Mouse (Mus musculus): ENCODE measurements around the gene Adora2b. TPM values are rescaled to one million over a fixed set of nuclear protein-coding genes. Genes with fewer than 3 reads are reported as not detected.
A peak's percentile ranks its signal among the peaks of the same experiment; 100 is the strongest.

Gene Adora2b
- total and polyA plus RNA-seq, 3 experiments: 2.2 to 3.2 TPM; not detected in 1

DNA sequence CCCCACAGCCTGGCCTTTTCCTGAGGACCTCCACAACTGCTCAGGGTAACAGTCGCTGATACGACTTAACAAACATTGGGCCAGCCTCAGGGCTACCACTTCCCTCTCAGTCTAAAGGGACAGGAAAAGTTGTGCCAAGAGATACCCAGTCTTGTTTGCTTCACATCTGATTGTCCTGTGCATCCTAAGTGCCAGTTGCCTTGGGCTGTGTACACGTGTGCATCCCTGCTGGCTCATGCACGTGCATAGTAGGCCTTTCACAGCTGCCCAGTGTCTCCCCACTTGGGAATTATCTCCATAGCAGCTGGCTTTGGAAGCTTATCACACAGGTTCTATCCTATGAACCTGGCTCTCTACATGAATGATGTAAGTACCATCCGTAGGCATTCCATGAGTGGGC lies 25.4 kb upstream of the Adora2b start:
- H3K4me1 ChIP-seq (ENCODE audit: control insufficient read depth in 1 of 2, insufficient read depth in 2 of 2, low read length in 2 of 2): peaks cover 0 to 11% of the 10 kb centered on the region in 2 experiments; a peak in 2 of 4 replicates
- no peaks in the 10 kb centered on the region for H3K79me2 ChIP-seq (ENCODE audit: control insufficient read depth, insufficient read depth, low read length, poor library complexity)
- H3K9me3 ChIP-seq (replicated peaks; ENCODE audit: insufficient read depth, low read length): no peaks in the 10 kb centered on the region
- H3K4me3 ChIP-seq (ENCODE audit: control insufficient read depth in 1 of 2, insufficient read depth in 1 of 2, low read depth in 2 of 2, low read length in 2 of 2): no peak overlapping the region
- no peak overlapping the region for H3K9ac ChIP-seq (ENCODE audit: control insufficient read depth, low read depth, low read length, poor library complexity, severe bottlenecking)
- TF ChIP-seq TAL1 (IDR thresholded peaks at IDR 0.05; ENCODE audit: low read length): no peak
- no peak for TF ChIP-seq E2F4 (IDR thresholded peaks at IDR 0.05; ENCODE audit: borderline replicate concordance, low read depth, low read length)
- TF ChIP-seq HCFC1 (IDR thresholded peaks at IDR 0.05; ENCODE audit: low read depth, low read length): no peak
- TF ChIP-seq NRF1 (IDR thresholded peaks at IDR 0.05; ENCODE audit: insufficient read depth, low read depth, low read length, poor library complexity, severe bottlenecking): no peak
- TF ChIP-seq ZMIZ1 (IDR thresholded peaks at IDR 0.05; ENCODE audit: low read depth, low read length): no peak
- TF ChIP-seq SMC3 (IDR thresholded peaks at IDR 0.05; ENCODE audit: low read depth, low read length): no peak
- TF ChIP-seq ZKSCAN1 (IDR thresholded peaks at IDR 0.05; ENCODE audit: low read depth, low read length): no peak
- TF ChIP-seq TBP (IDR thresholded peaks at IDR 0.05; ENCODE audit: low read depth, low read length): no peak
- no peak for TF ChIP-seq TCF12 (IDR thresholded peaks at IDR 0.05; ENCODE audit: low read depth, low read length)
- no peak for TF ChIP-seq BHLHE40 (IDR thresholded peaks at IDR 0.05; ENCODE audit: borderline replicate concordance, low read depth, low read length)
- no peak for TF ChIP-seq GABPA (IDR thresholded peaks at IDR 0.05; ENCODE audit: low read depth, low read length)
- no peak for TF ChIP-seq USF1 (IDR thresholded peaks at IDR 0.05; ENCODE audit: low read depth, low read length)
- TF ChIP-seq NELFE (IDR thresholded peaks at IDR 0.05; ENCODE audit: low read depth, low read length): no peak
- no peak for TF ChIP-seq MAFK (IDR thresholded peaks at IDR 0.05; ENCODE audit: borderline replicate concordance, low read depth, low read length)
- TF ChIP-seq MYC (IDR thresholded peaks at IDR 0.05; ENCODE audit: low read depth, low read length): no peak
- TF ChIP-seq POLR2AphosphoS2 (IDR thresholded peaks at IDR 0.05; ENCODE audit: low read length): no peak
- no peak for TF ChIP-seq RAD21 (IDR thresholded peaks at IDR 0.05; ENCODE audit: low read depth, low read length)
- TF ChIP-seq CTCF (IDR thresholded peaks at IDR 0.05 in 2 of 3, conservative IDR thresholded peaks at IDR 0.05 in 1 of 3; ENCODE audit: control insufficient read depth in 1 of 3, insufficient read depth in 1 of 3, low read depth in 2 of 3, low read length in 3 of 3, poor library complexity in 1 of 3, severe bottlenecking in 1 of 3): no peak
- no peak for TF ChIP-seq MYB (IDR thresholded peaks at IDR 0.05; ENCODE audit: low read depth, low read length)
- no peak for TF ChIP-seq POLR2A (IDR thresholded peaks at IDR 0.05; ENCODE audit: control insufficient read depth in 1 of 2, insufficient read depth in 1 of 2, low read depth in 1 of 2, low read length in 2 of 2, poor library complexity in 1 of 2)
- no peak overlapping the region for H3K27ac ChIP-seq (ENCODE audit: control insufficient read depth, low read depth, low read length)
- no peak for DNase-seq (ENCODE audit: low read depth, low spot score)
- H3K27me3 ChIP-seq (ENCODE audit: control insufficient read depth in 1 of 2, insufficient read depth in 2 of 2, low read length in 2 of 2): no peaks in the 10 kb centered on the region
- H3K36me3 ChIP-seq (ENCODE audit: control insufficient read depth in 1 of 2, insufficient read depth in 2 of 2, low read length in 2 of 2): 0 out of 4 replicates have a peak, but pooled peaks cover 0 to 2% of the 10 kb centered on the region in 2 experiments

DNA sequence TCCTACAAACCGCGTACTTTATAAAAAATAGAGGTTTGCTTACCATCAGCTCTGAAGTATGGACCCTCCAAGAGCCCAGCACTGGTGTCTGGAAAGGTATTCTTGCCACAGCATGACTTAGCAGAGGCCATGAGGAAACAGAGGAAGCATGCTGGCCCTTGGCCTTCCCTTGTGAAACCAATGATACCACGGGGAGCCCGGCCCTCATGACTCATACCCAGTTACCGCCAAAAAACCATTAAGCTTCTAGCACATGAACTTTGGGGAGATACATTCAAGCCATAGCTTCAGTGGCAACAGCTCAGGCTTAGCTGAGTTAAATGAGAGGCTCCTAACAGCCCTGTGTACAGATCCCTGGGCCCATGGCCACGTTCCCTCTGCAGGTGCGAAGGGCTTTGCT lies 24.8 kb upstream of the Adora2b start:
- peak; percentile 67 for TF ChIP-seq MAX (IDR thresholded peaks at IDR 0.05; ENCODE audit: low read length)
- no peak for TF ChIP-seq ZC3H11A (IDR thresholded peaks at IDR 0.05; ENCODE audit: low read depth, low read length)
- peak; percentile 58 for DNase-seq (ENCODE audit: low read depth, low spot score)
- Histone ChIP-seq H3K9ac (ENCODE audit: control insufficient read depth, low read depth, low read length, poor library complexity, severe bottlenecking) (no peak overlapping the region), H3K9me3 (replicated peaks; ENCODE audit: insufficient read depth, low read length) (no peaks in the 10 kb centered on the region), H3K4me1 (ENCODE audit: control insufficient read depth in 1 of 2, insufficient read depth in 2 of 2, low read length in 2 of 2) (peaks cover 0 to 10% of the 10 kb centered on the region in 2 experiments; a peak in 2 of 4 replicates), H3K27me3 (ENCODE audit: control insufficient read depth in 1 of 2, insufficient read depth in 2 of 2, low read length in 2 of 2) (no peaks in the 10 kb centered on the region), H3K27ac (ENCODE audit: control insufficient read depth, low read depth, low read length) (no peak overlapping the region), H3K4me3 (ENCODE audit: control insufficient read depth in 1 of 2, insufficient read depth in 1 of 2, low read depth in 2 of 2, low read length in 2 of 2) (no peak overlapping the region), H3K36me3 (ENCODE audit: control insufficient read depth in 1 of 2, insufficient read depth in 2 of 2, low read length in 2 of 2) (0 out of 4 replicates have a peak, but pooled peaks cover 0 to 2% of the 10 kb centered on the region in 2 experiments), H3K79me2 (ENCODE audit: control insufficient read depth, insufficient read depth, low read length, poor library complexity) (no peaks in the 10 kb centered on the region)
